Mouse (Mus musculus): ENCODE measurements around the gene Tmem125.

- no peak for TF ChIP-seq CTCF (IDR thresholded peaks at IDR 0.05; ENCODE audit: borderline replicate concordance, extremely low read depth, insufficient read depth, insufficient read length)
- no peak for TF ChIP-seq POLR2A (IDR thresholded peaks at IDR 0.05; ENCODE audit: borderline replicate concordance, extremely low read depth, insufficient read depth, insufficient read length, poor library complexity, severe bottlenecking)
Measured at GRCm38 (mm10) chr4:118564062-118564925, 20.4 kb upstream of the Tmem125 start.
